Mouse (Mus musculus) ovary, adult 18-20 months (tissue): ENCODE data around the gene Lax1.
"Not testable (repeated sequence)": the region's sequence is repeated elsewhere in the genome, so short reads cannot be mapped to it uniquely, and the experiment has no call there.

Experiments
- DNase-seq: peaks from one replicate; pipeline ENCODE4 v3.0.0; 2022; ENCODE audit warnings: low spot score, mixed read lengths

Gene Lax1

GRCm38 (mm10) chr1:133688301-133688700, 1.6 kb downstream of the Lax1 start:
- no peak for DNase-seq

GRCm38 (mm10) chr1:133685749-133686519, 4.0 kb downstream of the Lax1 start:
- DNase-seq = peak; percentile 63

- DNase-seq = no peak
Measured at GRCm38 (mm10) chr1:133671801-133672200, 18.1 kb downstream of the Lax1 start.

- no peak for DNase-seq
Measured at GRCm38 (mm10) chr1:133671266-133671665, 18.6 kb downstream of the Lax1 start.

GRCm38 (mm10) chr1:133670776-133671175, 19.1 kb downstream of the Lax1 start:
- DNase-seq = no peak

GRCm38 (mm10) chr1:133670190-133670589, 19.7 kb downstream of the Lax1 start:
- no peak for DNase-seq

GRCm38 (mm10) chr1:133668618-133669017, 21.3 kb downstream of the Lax1 start:
- DNase-seq = no peak

- DNase-seq = no peak
Measured at GRCm38 (mm10) chr1:133667721-133668120, 22.2 kb downstream of the Lax1 start.

- DNase-seq = not testable (repeated sequence)
Measured at GRCm38 (mm10) chr1:133665713-133666112, 24.2 kb downstream of the Lax1 start.

- DNase-seq = no peak
Measured at GRCm38 (mm10) chr1:133664203-133664970, 25.5 kb downstream of the Lax1 start.

GRCm38 (mm10) chr1:133663427-133663826, 26.5 kb downstream of the Lax1 start:
- DNase-seq = no peak

GRCm38 (mm10) chr1:133662941-133663340, 27.0 kb downstream of the Lax1 start:
- no peak for DNase-seq

GRCm38 (mm10) chr1:133661203-133661933, 28.5 kb downstream of the Lax1 start, which contains the start of gene Gm38394:
TSS of gene Gm38394 (minus strand) at chr1:133661318.
- peak; percentile 90 for DNase-seq

GRCm38 (mm10) chr1:133660466-133661202, 29.3 kb downstream of the Lax1 start, which contains the start of gene Zbed6:
TSS of gene Zbed6 (minus strand) at chr1:133660885.
- DNase-seq = peak; percentile 36

- no peak for DNase-seq
Measured at GRCm38 (mm10) chr1:133658878-133659277, 31.0 kb downstream of the Lax1 start.

- no peak for DNase-seq
Measured at GRCm38 (mm10) chr1:133656811-133657210, 33.1 kb downstream of the Lax1 start.

GRCm38 (mm10) chr1:133653033-133653432, 36.9 kb downstream of the Lax1 start:
- DNase-seq = no peak

- no peak for DNase-seq
Measured at GRCm38 (mm10) chr1:133650288-133651055, 39.4 kb downstream of the Lax1 start.

- DNase-seq = no peak
Measured at GRCm38 (mm10) chr1:133645652-133646051, 44.3 kb downstream of the Lax1 start.

GRCm38 (mm10) chr1:133641163-133641562, 48.7 kb downstream of the Lax1 start:
- no peak for DNase-seq

- no peak for DNase-seq
Measured at GRCm38 (mm10) chr1:133638517-133638916, 51.4 kb downstream of the Lax1 start.
